Mouse (Mus musculus): ENCODE measurements around the gene Tmem141. TPM values are rescaled to one million over a fixed set of nuclear protein-coding genes. Genes with fewer than 3 reads are reported as not detected.

Tmem141 gene
- total and polyA plus RNA-seq, 3 experiments: 10.9 to 25.3 TPM; not detected in 1

DNA sequence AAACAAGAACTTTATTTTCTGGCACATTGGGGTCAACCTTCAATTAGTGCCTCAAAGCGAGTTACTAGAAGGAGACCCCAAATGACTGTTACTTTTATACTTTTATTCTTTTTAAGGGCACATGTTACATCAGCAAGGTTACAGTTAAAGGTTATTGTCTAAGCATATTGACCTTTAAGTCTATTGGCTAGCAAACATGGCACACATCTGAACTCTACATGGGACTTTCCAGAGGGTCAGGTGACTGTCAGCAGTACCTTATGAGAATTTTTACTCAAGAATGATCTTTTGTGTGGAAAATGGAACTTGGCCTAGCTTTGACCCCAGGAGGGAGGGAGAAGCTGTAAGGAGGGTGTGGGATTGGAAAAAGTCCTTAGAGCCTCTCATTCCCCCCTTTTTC is 44.7 kb upstream of the Tmem141 start:
- H3K36me3 ChIP-seq (ENCODE audit: control insufficient read depth in 1 of 2, insufficient read depth in 2 of 2, low read length in 2 of 2): no peaks in the 10 kb centered on the region
- H3K27ac ChIP-seq (ENCODE audit: control insufficient read depth, low read depth, low read length): no peak overlapping the region
- H3K79me2 ChIP-seq (ENCODE audit: control insufficient read depth, insufficient read depth, low read length, poor library complexity): no peaks in the 10 kb centered on the region
- H3K9ac ChIP-seq (ENCODE audit: control insufficient read depth, low read depth, low read length, poor library complexity, severe bottlenecking): no peak overlapping the region
- no peaks in the 10 kb centered on the region for H3K4me1 ChIP-seq (ENCODE audit: control insufficient read depth in 1 of 2, insufficient read depth in 2 of 2, low read length in 2 of 2)
- no peak for TF ChIP-seq JUND (IDR thresholded peaks at IDR 0.05; ENCODE audit: low read depth, low read length)
- no peak for TF ChIP-seq MAZ (IDR thresholded peaks at IDR 0.05; ENCODE audit: low read depth, low read length)
- TF ChIP-seq NRF1 (IDR thresholded peaks at IDR 0.05; ENCODE audit: insufficient read depth, low read depth, low read length, poor library complexity, severe bottlenecking): no peak
- TF ChIP-seq CHD2 (IDR thresholded peaks at IDR 0.05; ENCODE audit: low read length): no peak
- TF ChIP-seq CTCF (IDR thresholded peaks at IDR 0.05 in 2 of 3, conservative IDR thresholded peaks at IDR 0.05 in 1 of 3; ENCODE audit: control insufficient read depth in 1 of 3, insufficient read depth in 1 of 3, low read depth in 2 of 3, low read length in 3 of 3, poor library complexity in 1 of 3, severe bottlenecking in 1 of 3): no peak
- TF ChIP-seq MAX (IDR thresholded peaks at IDR 0.05; ENCODE audit: low read length): no peak
- TF ChIP-seq SMC3 (IDR thresholded peaks at IDR 0.05; ENCODE audit: low read depth, low read length): no peak
- TF ChIP-seq TBP (IDR thresholded peaks at IDR 0.05; ENCODE audit: low read depth, low read length): no peak
- TF ChIP-seq KAT2A (conservative IDR thresholded peaks at IDR 0.05; ENCODE audit: low read depth, low read length): no peak
- no peak for TF ChIP-seq UBTF (IDR thresholded peaks at IDR 0.05; ENCODE audit: borderline replicate concordance, insufficient read depth, low read depth, low read length)
- no peak for TF ChIP-seq TAL1 (IDR thresholded peaks at IDR 0.05; ENCODE audit: low read length)
- no peak for TF ChIP-seq MEF2A (IDR thresholded peaks at IDR 0.05; ENCODE audit: extremely low read depth, insufficient replicate concordance, low read depth, low read length, poor library complexity, severe bottlenecking)
- TF ChIP-seq NELFE (IDR thresholded peaks at IDR 0.05; ENCODE audit: low read depth, low read length): no peak
- TF ChIP-seq ZC3H11A (IDR thresholded peaks at IDR 0.05; ENCODE audit: low read depth, low read length): no peak
- no peak for TF ChIP-seq USF1 (IDR thresholded peaks at IDR 0.05; ENCODE audit: low read depth, low read length)
- TF ChIP-seq POLR2A (IDR thresholded peaks at IDR 0.05; ENCODE audit: control insufficient read depth in 1 of 2, insufficient read depth in 1 of 2, low read depth in 1 of 2, low read length in 2 of 2, poor library complexity in 1 of 2): no peak
- no peak for TF ChIP-seq POLR2AphosphoS2 (IDR thresholded peaks at IDR 0.05; ENCODE audit: low read length)
- peaks cover 3 to 12% of the 10 kb centered on the region in 2 experiments for H3K27me3 ChIP-seq (ENCODE audit: control insufficient read depth in 1 of 2, insufficient read depth in 2 of 2, low read length in 2 of 2)
- no peak overlapping the region for H3K4me3 ChIP-seq (ENCODE audit: control insufficient read depth in 1 of 2, insufficient read depth in 1 of 2, low read depth in 2 of 2, low read length in 2 of 2)
- no peak for DNase-seq (ENCODE audit: low read depth, low spot score)
- H3K9me3 ChIP-seq (replicated peaks; ENCODE audit: insufficient read depth, low read length): no peaks in the 10 kb centered on the region

DNA sequence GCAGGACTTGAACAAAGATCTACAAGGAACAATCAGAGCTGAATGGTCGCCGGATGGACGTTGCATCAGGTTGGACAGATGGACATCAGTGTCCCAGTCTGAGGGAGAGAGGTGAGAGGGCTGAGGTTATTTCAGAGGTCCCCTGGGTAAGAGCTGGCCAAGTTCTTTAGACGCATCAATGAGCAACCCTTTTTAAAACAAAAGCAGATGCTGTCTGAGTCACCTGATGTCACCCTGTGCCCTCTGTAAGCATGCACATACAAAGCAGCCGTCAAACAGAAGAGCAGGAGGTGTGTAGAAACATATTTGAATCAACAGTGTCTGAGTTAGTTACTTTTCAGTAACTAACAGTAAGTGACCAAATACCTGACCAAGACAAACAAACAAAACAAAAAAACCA is 42.3 kb upstream of the Tmem141 start:
- Histone ChIP-seq H3K9ac (ENCODE audit: control insufficient read depth, low read depth, low read length, poor library complexity, severe bottlenecking) (no peak overlapping the region), H3K27me3 (ENCODE audit: control insufficient read depth in 1 of 2, insufficient read depth in 2 of 2, low read length in 2 of 2) (peaks cover 3 to 12% of the 10 kb centered on the region in 2 experiments), H3K27ac (ENCODE audit: control insufficient read depth, low read depth, low read length) (no peak overlapping the region), H3K9me3 (replicated peaks; ENCODE audit: insufficient read depth, low read length) (no peaks in the 10 kb centered on the region), H3K79me2 (ENCODE audit: control insufficient read depth, insufficient read depth, low read length, poor library complexity) (no peaks in the 10 kb centered on the region), H3K4me1 (ENCODE audit: control insufficient read depth in 1 of 2, insufficient read depth in 2 of 2, low read length in 2 of 2) (no peaks in the 10 kb centered on the region), H3K36me3 (ENCODE audit: control insufficient read depth in 1 of 2, insufficient read depth in 2 of 2, low read length in 2 of 2) (no peaks in the 10 kb centered on the region), H3K4me3 (ENCODE audit: control insufficient read depth in 1 of 2, insufficient read depth in 1 of 2, low read depth in 2 of 2, low read length in 2 of 2) (no peak overlapping the region)
- no peak for DNase-seq (ENCODE audit: low read depth, low spot score)
- TF ChIP-seq NRF1 (IDR thresholded peaks at IDR 0.05; ENCODE audit: insufficient read depth, low read depth, low read length, poor library complexity, severe bottlenecking): no peak
- no peak for TF ChIP-seq ZNF384 (IDR thresholded peaks at IDR 0.05; ENCODE audit: low read depth, low read length)
- no peak for TF ChIP-seq EP300 (IDR thresholded peaks at IDR 0.05; ENCODE audit: low read depth in 1 of 2, low read length in 2 of 2)
- no peak for TF ChIP-seq RAD21 (IDR thresholded peaks at IDR 0.05; ENCODE audit: low read depth, low read length)
- no peak for TF ChIP-seq MXI1 (IDR thresholded peaks at IDR 0.05; ENCODE audit: low read depth, low read length)
- TF ChIP-seq POLR2A (IDR thresholded peaks at IDR 0.05; ENCODE audit: control insufficient read depth in 1 of 2, insufficient read depth in 1 of 2, low read depth in 1 of 2, low read length in 2 of 2, poor library complexity in 1 of 2): no peak
- TF ChIP-seq ELF1 (IDR thresholded peaks at IDR 0.05; ENCODE audit: low read depth, low read length): no peak
- TF ChIP-seq MYB (IDR thresholded peaks at IDR 0.05; ENCODE audit: low read depth, low read length): no peak
- no peak for TF ChIP-seq MEF2A (IDR thresholded peaks at IDR 0.05; ENCODE audit: extremely low read depth, insufficient replicate concordance, low read depth, low read length, poor library complexity, severe bottlenecking)
- no peak for TF ChIP-seq MAZ (IDR thresholded peaks at IDR 0.05; ENCODE audit: low read depth, low read length)

Data from MEL (cell line).